Mouse (Mus musculus) midbrain, embryonic 14.5 days (tissue): ENCODE data around the gene Coq5. TPM values are rescaled to one million over a fixed set of nuclear protein-coding genes. Genes with fewer than 3 reads are reported as not detected.

Experiments
- ATAC-seq: fragments of 200-750 bp; cut with Nextera tagmentation; 2 replicates; pipeline ENCODE4 v1.8.0; 2017; ENCODE audit warnings: moderate number of reproducible peaks, moderate library complexity; ENCODE audit not compliant: low FRiP score, low TSS enrichment
- DNase-seq: peaks from one replicate; pipeline ENCODE4 v3.0.0-alpha.2; 2015
- H3K27ac ChIP-seq: fragments of 300-500 bp; sonication (generic); replicated peaks from 2 replicates; pipeline ENCODE4 v1.5.1; 2014; ENCODE audit warnings: mild to moderate bottlenecking, low read depth, low read length, moderate library complexity
- H3K27me3 ChIP-seq: fragments of 300-500 bp; sonication (generic); 2 replicates; pipeline ENCODE4 v1.6.1; 2014; ENCODE audit warnings: low read length, control low read depth, mixed read lengths; ENCODE audit not compliant: control insufficient read depth, insufficient read depth
- H3K36me3 ChIP-seq: fragments of 300-500 bp; sonication (generic); 2 replicates; pipeline ENCODE4 v1.6.1; 2014; ENCODE audit warnings: low read length, control low read depth; ENCODE audit not compliant: control insufficient read depth, insufficient read depth
- H3K4me1 ChIP-seq: fragments of 300-500 bp; sonication (generic); 2 replicates; pipeline ENCODE4 v1.6.1; 2014; ENCODE audit warnings: mild to moderate bottlenecking, antibody characterized with exemption, low read length, control low read depth; ENCODE audit not compliant: control insufficient read depth, insufficient read depth
- H3K4me2 ChIP-seq: fragments of 300-500 bp; sonication (generic); 2 replicates; pipeline ENCODE4 v1.6.1; 2014; ENCODE audit warnings: mild to moderate bottlenecking, low read length, moderate library complexity
- H3K4me3 ChIP-seq: fragments of 300-500 bp; sonication (generic); replicated peaks from 2 replicates; pipeline ENCODE4 v1.5.1; 2014; ENCODE audit warnings: low read depth, low read length
- H3K9ac ChIP-seq: fragments of 300-500 bp; sonication (generic); replicated peaks from 2 replicates; pipeline ENCODE4 v1.6.1; 2014; ENCODE audit warnings: mild to moderate bottlenecking, low read length, moderate library complexity
- H3K9me3 ChIP-seq: fragments of 300-500 bp; sonication (generic); 2 replicates; pipeline ENCODE4 v1.6.1; 2016; ENCODE audit warnings: low read length, control low read depth, mixed read lengths; ENCODE audit not compliant: control insufficient read depth
- WGBS: fragments of 180-500 bp; shearing (Covaris S2); extraction: QIAGEN DNeasy Blood & Tissue Kit; methylation state at CpG from one replicate; pipeline ENCODE4 v1.1.7; 2014; 5-methylcytosine and 5-hydroxymethylcytosine counted together
- polyA plus RNA-seq: library from polyadenylated mRNA; unstranded; fragments of >200 nt; fragmentation: Nextera tagmentation; extraction: Ambion mirVana; gene quantifications from 2 replicates; pipeline ENCODE4 v1.2.1, GENCODE M21; 2014

Gene Coq5
- polyA plus RNA-seq: 49.6 and 50.0 TPM in 2 replicates

GRCm38 (mm10) chr5:115279226-115280049 lies at the start of gene Coq5:
Gene Coq5, plus strand, starts transcription at chr5:115279666.
- peak within 1 kb of the TSS; percentile 88 for H3K4me3 ChIP-seq
- H3K36me3 ChIP-seq: peaks cover 14% of the 10 kb centered on the region
- ATAC-seq (peak; percentile 69; the same call in 1 of the 2 replicates), DNase-seq (peak; percentile 93)
- no peaks in the 10 kb centered on the region for H3K27me3 ChIP-seq
- peak within 1 kb of the TSS; percentile 55 for H3K27ac ChIP-seq
- H3K4me2 ChIP-seq: peak within 1 kb of the TSS; percentile 86
- peak within 1 kb of the TSS; percentile 82 for H3K9ac ChIP-seq
- H3K4me1 ChIP-seq: peaks cover 5% of the 10 kb centered on the region
- WGBS: 3% methylated on average over 43 of the region's 45 CpGs
- H3K9me3 ChIP-seq: no peaks in the 10 kb centered on the region

GRCm38 (mm10) chr5:115230830-115231551 lies 48.5 kb upstream of the Coq5 start:
- 51% methylated on average over 15 of the region's 15 CpGs for WGBS
- Histone ChIP-seq H3K27me3 (peaks cover 10% of the 10 kb centered on the region), H3K4me1 (no peaks in the 10 kb centered on the region), H3K4me3 (no peak overlapping the region), H3K27ac (no peak overlapping the region), H3K9me3 (no peaks in the 10 kb centered on the region), H3K4me2 (no peak overlapping the region), H3K9ac (no peak overlapping the region), H3K36me3 (no peaks in the 10 kb centered on the region)
- ATAC-seq (no peak), DNase-seq (no peak)

- Histone ChIP-seq H3K9me3 (no peaks in the 10 kb centered on the region), H3K4me1 (no peaks in the 10 kb centered on the region), H3K4me2 (no peak overlapping the region), H3K27ac (no peak overlapping the region), H3K27me3 (peaks cover 10% of the 10 kb centered on the region), H3K36me3 (no peaks in the 10 kb centered on the region), H3K4me3 (no peak overlapping the region), H3K9ac (no peak overlapping the region)
- peak; percentile 24 for DNase-seq
- 40% methylated on average over 16 of the region's 16 CpGs for WGBS
- ATAC-seq: no peak
These were observed 47.8 kb upstream of the Coq5 start for GRCm38 (mm10) chr5:115231552-115232120.

GRCm38 (mm10) chr5:115232516-115232915 lies 47.0 kb upstream of the Coq5 start:
- H3K9me3 ChIP-seq: no peaks in the 10 kb centered on the region
- no peak for ATAC-seq
- H3K4me2 ChIP-seq: no peak overlapping the region
- 73% methylated on average over 6 of the region's 6 CpGs for WGBS
- no peaks in the 10 kb centered on the region for H3K4me1 ChIP-seq
- H3K27ac ChIP-seq: no peak overlapping the region
- DNase-seq: no peak
- no peak overlapping the region for H3K4me3 ChIP-seq
- H3K36me3 ChIP-seq: no peaks in the 10 kb centered on the region
- H3K9ac ChIP-seq: no peak overlapping the region
- H3K27me3 ChIP-seq: peaks cover 10% of the 10 kb centered on the region

GRCm38 (mm10) chr5:115233031-115233780 lies 46.3 kb upstream of the Coq5 start:
- no peaks in the 10 kb centered on the region for H3K36me3 ChIP-seq
- H3K4me2 ChIP-seq: no peak overlapping the region
- H3K9ac ChIP-seq: no peak overlapping the region
- ATAC-seq: no peak
- H3K4me3 ChIP-seq: no peak overlapping the region
- DNase-seq: no peak
- H3K27ac ChIP-seq: no peak overlapping the region
- no peaks in the 10 kb centered on the region for H3K9me3 ChIP-seq
- peaks cover 10% of the 10 kb centered on the region for H3K27me3 ChIP-seq
- H3K4me1 ChIP-seq: no peaks in the 10 kb centered on the region
- 93% methylated on average over 14 of the region's 14 CpGs for WGBS

- ATAC-seq (no peak), DNase-seq (no peak)
- peaks cover 10% of the 10 kb centered on the region for H3K27me3 ChIP-seq
- no peak overlapping the region for H3K4me2 ChIP-seq
- 50% methylated on average over 6 of the region's 6 CpGs for WGBS
- H3K27ac ChIP-seq: no peak overlapping the region
- H3K9ac ChIP-seq: no peak overlapping the region
- H3K36me3 ChIP-seq: peaks cover under 1% of the 10 kb centered on the region; the same call in 1 of the 2 replicates
- H3K4me1 ChIP-seq: peaks cover 8% of the 10 kb centered on the region
- no peak overlapping the region for H3K4me3 ChIP-seq
- H3K9me3 ChIP-seq: no peaks in the 10 kb centered on the region
These were observed 44.9 kb upstream of the Coq5 start for GRCm38 (mm10) chr5:115234519-115234918.

- peak overlapping the region; percentile 74 for H3K4me2 ChIP-seq
- peaks cover 10% of the 10 kb centered on the region for H3K27me3 ChIP-seq
- H3K4me1 ChIP-seq: peaks cover 8% of the 10 kb centered on the region
- 1% methylated on average over 45 of the region's 45 CpGs for WGBS
- no peak overlapping the region for H3K27ac ChIP-seq
- H3K36me3 ChIP-seq: peaks cover 8% of the 10 kb centered on the region
- peak; percentile 75 for DNase-seq
- ATAC-seq: peak; percentile 46; the same call in 1 of the 2 replicates
- H3K4me3 ChIP-seq: peak overlapping the region; percentile 43
- H3K9ac ChIP-seq: peak overlapping the region; percentile 57
- no peaks in the 10 kb centered on the region for H3K9me3 ChIP-seq
These were observed 44.1 kb upstream of the Coq5 start for GRCm38 (mm10) chr5:115235323-115235771.

- peak within 1 kb of the TSS; percentile 57 for H3K9ac ChIP-seq
- H3K27me3 ChIP-seq: peaks cover 10% of the 10 kb centered on the region
- no peaks in the 10 kb centered on the region for H3K9me3 ChIP-seq
- peak within 1 kb of the TSS; percentile 74 for H3K4me2 ChIP-seq
- H3K36me3 ChIP-seq: peaks cover 13% of the 10 kb centered on the region
- DNase-seq (peak; percentile 94), ATAC-seq (peak; percentile 65)
- H3K4me1 ChIP-seq: peaks cover 8% of the 10 kb centered on the region
- no peak within 1 kb of the TSS for H3K27ac ChIP-seq
- WGBS: 2% methylated on average over 21 of the region's 21 CpGs
- peak within 1 kb of the TSS; percentile 43 for H3K4me3 ChIP-seq
These were observed 43.6 kb upstream of the Coq5 start, which contains the start of gene Pop5 for GRCm38 (mm10) chr5:115235786-115236263. Gene Pop5, plus strand, starts transcription at chr5:115235836.
